Mouse (Mus musculus) neutrophil, adult 5-6 weeks (primary cell): ENCODE measurements around the gene Ryk. TPM values are rescaled to one million over a fixed set of nuclear protein-coding genes. Genes with fewer than 3 reads are reported as not detected.

ENCODE experiments used
- ATAC-seq: fragments of 151-379, 151-347 bp; 2 replicates; pipeline ENCODE4 v1.8.0; 2017; ENCODE audit warnings: mild to moderate bottlenecking, moderate TSS enrichment; ENCODE audit not compliant: insufficient number of reproducible peaks, poor library complexity, low FRiP score, severe bottlenecking; ENCODE audit errors: extremely low read depth
- total RNA-seq: library from RNA; stranded (forward); fragments of 200-1000 nt; gene quantifications from 2 replicates; pipeline ENCODE4 v1.2.3, GENCODE M21; 2017

The Ryk gene
- total RNA-seq, 1 experiment from 2014 or later: not detected

DNA sequence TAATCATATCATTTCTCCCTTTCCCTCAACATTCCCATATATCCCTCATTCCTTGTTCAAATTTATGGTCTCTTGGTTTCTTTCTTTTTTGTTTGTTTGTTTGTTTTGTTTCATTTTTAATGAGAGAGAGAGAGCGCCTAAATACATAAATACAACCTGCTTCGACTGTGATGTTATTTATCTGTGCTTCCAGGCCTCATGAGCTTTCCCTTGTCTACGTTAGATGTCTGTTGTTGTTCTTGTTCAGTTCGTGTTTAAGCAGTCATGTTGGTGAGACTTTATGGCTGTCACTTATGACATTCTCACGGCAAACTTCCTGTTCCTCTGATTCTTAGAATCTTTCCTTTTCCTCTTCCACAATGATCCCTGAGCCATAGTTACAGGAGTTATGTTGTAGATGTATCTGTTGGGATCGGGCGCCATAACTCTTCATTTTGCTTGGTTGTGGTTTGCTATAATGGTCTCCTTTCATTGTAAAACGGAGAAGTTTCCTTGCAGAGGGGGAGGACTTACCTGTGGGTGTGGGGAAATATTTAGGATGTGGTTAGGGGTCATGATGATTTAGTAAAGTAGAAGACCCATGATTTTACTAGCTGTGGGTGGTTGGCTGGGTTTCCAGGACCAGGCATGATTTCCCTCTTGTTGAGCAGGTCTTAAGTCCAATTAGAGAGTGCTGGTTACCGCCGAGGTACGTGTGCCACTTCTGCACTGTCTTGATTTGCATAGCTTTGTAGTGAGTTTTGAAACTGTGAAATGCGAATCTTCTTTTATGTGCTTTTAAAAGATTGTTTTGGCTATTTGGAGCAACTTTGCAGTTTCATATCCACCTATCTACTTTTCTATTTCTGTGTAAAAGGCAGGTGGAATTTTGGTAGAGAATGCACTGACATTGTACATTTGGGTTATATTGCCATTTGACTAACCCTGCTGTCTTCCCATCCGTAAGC, 17.6 kb downstream of the Ryk start:
- no peak for ATAC-seq

DNA sequence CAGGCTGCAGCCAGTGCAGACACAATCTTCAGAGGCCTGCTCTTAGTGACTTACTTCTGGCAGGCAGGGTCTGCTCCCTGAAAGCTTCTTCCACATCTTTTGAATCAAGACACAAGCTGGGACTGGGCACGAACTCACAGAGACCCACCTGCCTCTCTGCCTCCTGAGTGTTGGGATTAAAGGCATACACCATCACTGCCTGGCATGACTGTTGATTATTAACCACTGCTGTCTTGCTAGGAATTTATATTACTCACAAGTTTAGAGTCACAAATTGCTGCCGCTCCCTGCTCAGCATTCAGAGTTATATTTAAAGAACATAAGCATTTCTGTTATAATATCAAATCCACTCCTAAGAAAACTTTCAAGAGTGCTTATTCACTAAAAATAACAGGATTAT, 23.1 kb downstream of the Ryk start:
- no peak for ATAC-seq

DNA sequence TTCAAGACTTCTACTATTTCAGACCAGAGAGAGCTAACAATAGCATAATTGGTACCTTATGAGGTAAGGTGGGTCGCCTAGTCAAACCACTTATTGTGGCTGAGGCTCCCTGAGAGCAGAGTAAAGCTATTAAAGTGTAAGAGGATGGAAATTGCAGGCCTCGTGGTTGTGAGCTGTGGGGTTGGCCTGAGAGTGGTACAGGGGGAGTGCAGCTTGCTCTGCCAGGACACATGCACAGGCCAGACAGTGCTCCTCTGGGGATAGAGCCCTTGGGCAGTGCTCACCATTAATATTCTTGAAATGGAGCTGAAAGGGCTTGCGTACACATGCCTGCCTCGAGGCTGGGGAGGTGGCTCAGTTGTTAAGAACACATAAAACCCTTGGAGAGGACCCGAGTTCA, 23.6 kb downstream of the Ryk start:
- ATAC-seq: no peak

DNA sequence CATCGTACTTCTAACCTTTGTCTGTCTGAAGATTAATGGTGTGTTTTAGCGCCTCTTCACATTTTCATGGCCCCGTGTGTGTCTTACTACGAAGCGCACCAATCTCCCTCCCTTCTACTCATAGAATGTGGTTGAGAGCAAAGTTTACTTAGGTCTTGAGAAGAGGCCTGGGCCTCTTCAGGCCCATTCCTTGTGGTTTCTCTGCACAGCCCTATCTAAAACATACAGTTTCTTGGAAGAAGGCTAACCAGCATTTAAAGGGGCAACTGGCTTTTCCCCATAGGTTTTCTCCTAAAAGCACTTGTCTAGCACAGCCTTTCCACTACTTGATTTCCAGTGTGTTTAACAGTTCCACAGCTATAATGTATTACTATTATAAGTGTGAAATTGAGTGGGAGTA, 24.7 kb downstream of the Ryk start:
- no peak for ATAC-seq

DNA sequence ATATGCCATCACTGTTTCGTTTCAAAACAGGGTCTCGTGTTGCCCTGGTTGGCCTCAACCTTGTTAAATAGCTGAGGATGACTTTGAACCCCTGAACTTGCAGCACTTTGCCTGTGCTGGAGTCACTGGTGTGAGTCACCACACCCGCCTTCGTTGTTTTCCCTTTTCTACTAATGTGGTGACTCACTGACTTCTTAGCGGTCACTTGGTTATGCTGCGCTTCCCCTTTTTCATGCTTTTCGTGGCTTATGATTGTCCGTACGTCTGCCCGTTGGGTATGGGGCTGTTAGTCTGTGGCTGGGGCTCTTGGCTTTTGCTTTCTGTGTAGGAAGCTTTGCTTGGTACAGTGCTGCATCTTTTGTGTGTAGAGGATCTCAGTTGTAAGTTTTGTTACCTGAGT, 25.2 kb downstream of the Ryk start:
- no peak for ATAC-seq

DNA sequence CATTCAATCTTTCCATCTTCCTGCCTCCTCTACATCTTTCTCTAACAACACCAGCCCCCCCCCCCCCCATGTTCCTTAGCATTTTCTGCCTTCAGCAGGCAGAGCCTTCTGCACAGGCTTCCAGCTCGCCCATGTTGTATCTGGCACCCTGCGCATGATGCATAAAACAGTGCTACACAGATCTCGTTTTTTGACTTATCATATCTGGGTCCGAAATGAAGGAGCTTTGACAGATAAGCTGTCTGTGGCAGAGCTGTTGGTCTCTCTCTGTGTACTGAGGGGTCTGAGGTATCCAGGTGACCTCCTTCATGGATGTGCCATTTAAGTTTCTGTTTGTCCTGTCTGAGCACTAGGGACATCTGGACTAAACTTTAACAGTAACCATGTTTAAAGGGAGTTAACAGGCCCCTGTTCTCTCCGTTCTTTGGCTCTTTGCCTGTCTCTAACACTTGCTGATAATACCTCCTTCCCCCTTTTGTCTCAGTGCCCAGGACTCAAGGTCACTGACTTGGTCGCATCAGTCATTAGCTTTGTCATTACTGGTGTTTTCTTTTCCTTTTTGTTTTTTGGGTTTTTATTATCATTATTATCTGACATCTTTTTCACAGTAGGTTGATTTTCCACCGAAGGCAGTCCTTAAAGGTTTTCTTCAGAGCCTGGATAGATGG, 26.2 kb downstream of the Ryk start:
- no peak for ATAC-seq

DNA sequence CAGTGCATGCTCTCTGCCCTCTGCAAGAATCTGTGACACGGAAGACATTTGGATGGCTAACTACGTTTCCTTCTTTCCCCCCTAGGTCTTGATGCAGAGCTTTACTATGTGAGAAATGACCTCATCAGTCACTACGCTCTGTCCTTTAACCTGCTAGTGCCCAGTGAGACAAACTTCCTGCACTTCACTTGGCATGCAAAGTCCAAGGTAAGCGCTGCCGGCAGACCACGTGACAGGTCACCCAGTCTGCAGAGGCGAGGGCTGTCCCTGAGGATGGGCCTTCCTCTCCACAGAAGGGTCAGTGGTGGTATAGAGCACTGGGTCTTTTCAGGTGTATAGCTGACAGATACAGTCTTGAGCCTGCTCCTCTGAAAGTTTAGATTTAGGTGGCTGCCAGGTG, 27.1 kb downstream of the Ryk start:
- no peak for ATAC-seq

DNA sequence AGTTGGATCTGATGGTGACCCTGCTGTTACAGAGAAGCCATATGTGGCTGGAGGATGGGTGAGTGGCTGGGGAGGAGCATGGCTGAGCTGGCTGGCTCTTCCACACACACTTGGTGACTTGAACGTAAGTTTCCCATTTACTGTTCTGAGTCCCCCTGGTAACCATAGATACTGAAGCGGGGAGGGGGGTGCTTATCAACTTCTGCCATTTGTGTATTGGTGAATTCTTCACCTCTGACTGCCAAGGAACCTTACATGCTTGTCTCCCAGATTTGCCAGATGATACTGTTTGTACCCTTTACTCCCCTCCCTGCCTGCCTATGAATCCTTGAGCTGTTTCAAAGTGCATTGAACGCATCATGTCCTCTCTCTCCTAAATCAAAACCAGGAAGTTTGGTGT, 27.5 kb downstream of the Ryk start:
- no peak for ATAC-seq

DNA sequence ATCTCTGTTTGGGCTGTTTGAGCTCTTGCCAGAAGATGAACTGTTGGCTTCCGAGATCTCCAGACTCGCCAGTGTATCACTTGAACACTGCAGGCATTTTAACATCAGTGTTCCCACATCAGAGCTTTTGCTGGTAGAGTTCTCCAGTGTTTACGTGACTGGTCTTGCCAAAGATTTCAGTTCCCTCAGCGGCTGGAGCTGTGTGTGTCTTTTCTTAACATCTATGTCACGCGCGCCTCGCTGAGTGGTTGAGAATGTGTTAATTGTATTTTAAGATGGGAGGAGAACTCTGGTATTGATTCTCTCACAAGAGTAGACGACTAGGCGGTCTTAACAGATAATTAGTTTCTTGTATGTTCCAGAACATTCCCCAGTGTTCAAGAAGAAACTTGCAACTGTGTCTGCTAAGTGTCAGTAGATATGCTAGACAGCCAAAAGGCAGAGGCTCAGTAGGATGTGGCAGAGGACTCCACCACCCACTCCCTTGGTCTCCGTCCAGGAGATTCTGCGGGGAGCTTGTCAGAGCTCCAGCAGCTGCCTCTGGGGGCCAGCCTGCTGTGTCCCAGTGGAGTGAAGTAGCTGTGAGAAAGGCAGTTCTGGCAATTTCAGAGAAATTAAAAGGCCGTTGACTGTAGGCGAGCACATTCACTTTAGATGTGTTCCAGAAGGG, 29.3 kb downstream of the Ryk start:
- ATAC-seq: no peak

DNA sequence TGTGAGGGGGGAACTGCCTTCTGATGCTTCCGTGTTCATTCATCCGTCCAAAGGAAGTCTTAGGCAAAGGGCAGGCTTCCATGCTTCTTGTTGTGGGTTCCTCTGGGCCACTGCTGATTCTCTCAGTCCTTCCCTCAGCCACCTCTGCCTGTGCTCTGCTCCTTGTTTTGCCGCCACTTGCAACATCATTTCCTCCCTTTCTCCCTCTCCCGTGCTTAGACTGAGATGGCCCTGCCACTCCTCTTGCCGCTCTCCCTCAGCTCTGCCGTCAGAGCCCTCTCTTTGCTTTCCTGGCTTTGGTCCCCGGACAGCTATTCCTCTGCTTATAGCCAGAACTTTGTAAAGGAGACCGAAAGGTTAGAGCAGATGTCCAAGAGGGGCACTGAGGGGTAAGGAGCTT, 30.2 kb downstream of the Ryk start:
- no peak for ATAC-seq

DNA sequence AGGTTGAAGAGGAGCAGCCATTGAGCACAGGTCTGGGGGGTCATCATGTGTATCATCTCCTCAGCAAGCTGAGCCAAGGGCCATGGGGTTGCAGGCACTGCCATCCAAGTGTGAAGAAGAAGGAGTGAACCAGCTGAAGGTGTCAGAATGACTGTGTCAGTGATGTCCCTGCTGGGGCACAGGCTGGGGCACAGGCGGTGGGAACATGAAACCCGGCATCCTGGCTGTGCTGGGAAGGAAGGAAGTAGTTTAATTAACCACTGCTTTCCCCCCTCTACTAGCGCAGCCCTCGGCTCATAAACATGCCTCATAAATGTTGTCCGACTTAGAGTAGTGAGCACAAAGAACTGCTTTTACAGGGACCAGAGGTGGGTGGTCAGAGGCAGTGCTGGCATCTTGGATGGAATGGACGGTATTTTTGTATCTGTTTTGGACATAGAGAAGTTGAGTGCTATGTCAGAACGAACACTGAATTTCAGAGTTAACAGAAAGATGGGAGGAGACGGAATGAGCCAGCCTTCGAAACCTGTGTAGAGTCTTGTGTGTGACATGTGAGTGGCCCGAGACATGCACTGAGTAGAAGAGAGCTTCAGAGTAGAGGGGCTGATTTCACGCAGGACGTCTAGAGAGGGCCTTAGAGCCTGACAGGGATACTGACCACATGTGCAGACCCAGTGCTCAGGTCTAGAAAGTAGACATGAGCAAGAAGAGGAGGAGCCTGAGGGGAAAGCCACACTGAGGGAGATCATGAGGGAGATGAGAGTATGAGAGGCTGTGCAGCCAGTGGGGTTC, 31.4 kb downstream of the Ryk start:
- ATAC-seq: no peak

DNA sequence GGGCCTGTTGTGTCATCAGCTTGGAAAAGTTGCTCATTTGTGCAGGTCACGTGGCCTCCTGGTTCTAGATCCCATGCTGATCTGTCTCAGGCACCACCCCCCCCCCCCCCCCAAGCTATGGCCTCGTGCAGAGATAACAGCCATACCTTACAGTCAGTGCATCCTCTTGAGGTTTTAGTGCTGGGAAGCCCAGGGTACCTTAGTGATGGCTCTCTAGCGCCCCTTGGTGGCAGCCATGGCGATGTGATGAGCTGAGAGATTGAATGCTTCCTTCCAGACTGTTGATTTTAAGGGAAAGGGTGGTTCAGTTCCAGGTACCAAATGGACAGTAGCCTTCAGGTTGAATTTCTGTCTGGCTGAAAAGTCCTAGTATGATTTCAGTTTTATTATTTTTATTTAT, 32.2 kb downstream of the Ryk start:
- ATAC-seq: 0 out of 2 replicates have a peak, but pooled peaks have one; percentile 28

DNA sequence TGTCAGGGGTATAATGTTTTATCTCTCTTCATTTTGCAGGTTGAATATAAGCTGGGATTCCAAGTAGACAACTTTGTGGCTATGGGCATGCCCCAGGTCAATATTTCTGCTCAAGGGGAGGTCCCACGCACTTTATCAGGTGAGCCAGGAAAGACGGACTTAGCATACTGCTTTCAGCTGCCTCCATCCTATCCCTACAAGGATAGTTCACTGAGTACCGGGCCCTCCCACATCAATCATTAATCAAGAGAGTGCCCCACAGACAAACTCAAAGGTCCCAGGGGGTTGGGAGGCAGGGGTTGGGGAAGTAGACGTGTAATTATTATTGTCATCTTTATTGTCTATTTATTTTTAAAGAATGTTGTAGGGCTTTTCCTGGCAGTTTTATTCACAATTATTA, 32.8 kb downstream of the Ryk start:
- no peak for ATAC-seq

DNA sequence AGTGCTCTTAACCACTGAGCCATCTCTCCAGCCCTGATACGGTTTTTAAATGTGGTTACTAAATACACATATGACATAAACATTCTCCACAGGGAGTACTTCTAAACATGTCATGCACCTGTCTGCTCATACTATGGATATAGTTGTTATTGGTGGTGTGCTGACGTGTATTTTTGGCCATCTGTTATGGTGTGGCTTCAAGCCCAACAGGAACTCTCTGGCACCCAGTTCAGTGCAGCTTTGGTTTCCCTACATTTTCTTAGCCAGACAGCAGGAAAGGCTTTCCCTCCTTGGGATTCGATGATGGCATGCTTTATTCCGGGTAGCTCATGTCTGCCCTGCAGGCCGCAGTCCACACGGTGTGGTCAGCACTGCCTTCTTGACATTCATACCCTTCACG, 33.7 kb downstream of the Ryk start:
- no peak for ATAC-seq

DNA sequence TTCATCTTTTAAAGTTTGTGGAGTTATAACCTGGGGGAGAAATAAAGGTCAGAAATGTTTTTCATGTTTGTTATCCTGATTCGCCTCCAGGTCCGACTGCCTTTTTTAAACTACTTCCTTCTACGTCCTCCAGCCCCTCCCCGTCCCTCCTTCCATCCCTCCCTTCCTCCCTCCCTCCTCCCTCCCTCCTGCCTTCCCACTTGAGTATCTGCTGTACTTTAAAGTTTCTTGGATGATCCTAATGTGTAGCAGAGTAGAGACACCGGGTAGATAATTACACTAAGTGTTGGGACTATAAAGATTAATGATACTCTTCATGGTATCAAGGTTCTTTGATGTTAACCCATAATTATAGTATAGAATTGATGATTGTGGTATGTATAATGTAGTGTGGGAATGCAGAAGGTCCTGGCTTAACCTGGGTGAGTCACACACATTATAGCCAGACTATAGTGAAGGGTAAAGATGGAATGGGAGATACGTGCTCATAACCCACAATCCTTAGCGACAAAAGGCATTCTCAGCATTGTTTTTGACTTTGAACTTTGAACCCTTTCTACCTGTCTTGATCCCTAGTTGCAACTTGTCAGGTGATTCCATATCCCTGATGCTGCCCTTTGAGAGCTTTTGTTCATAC, 41.5 kb downstream of the Ryk start:
- ATAC-seq: no peak

DNA sequence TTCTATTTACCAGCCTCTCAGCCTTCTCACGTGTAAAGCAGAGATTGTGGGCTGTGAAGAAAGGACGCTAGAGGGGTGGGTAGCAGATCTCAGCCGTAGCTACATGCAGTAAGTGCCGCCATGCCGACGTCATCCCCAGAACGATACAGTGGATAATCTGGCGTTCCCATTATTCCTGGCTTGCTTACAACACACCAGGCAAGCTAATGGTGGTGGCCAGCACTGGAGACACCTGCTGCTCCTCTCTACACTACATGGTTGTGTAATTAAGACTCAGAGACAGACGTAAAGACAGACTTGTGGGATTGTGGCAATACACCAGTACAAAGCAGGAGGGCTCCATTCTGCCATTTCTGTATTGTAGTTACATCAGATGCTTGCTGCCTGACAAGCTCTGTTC, 43.2 kb downstream of the Ryk start:
- ATAC-seq: no peak

DNA sequence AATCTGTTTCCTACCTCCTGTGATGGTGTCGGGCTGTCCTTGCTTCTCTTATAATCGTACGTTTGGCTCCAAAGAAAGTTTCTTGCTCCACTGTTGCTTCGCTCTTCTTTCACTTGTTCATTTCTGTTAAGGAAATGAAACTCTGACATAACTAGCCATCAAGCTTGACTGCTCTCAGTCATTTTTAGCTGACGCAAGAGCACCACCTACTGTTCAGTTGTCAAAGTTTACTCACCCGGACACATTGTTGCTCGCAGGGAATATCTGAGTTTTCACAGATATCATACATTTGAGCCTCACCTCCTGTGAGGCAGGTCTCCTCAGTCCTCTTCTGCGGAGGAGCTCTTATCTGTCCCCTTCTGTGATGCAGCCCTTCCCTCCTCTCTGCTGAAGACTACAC, 44.8 kb downstream of the Ryk start:
- peak; percentile 73 for ATAC-seq

DNA sequence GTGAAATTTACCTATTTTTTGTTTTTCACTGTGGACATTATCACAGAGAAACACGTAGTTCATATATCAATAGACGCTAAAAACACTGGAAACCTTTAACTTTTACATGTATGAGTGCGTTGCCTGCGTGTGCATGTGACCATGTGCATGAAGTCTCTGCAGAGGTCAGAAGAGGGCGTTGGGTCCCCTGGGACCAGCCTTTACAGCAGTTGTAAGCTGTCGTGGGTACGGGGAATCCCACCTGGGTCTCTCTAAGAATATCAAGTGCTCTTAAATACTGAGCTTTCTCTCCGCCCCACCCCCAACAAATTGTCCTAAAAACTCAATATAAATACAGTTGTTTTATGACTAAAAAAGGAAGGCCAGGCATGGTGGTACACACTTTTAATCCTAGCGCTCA, 50.0 kb downstream of the Ryk start:
- no peak for ATAC-seq

DNA sequence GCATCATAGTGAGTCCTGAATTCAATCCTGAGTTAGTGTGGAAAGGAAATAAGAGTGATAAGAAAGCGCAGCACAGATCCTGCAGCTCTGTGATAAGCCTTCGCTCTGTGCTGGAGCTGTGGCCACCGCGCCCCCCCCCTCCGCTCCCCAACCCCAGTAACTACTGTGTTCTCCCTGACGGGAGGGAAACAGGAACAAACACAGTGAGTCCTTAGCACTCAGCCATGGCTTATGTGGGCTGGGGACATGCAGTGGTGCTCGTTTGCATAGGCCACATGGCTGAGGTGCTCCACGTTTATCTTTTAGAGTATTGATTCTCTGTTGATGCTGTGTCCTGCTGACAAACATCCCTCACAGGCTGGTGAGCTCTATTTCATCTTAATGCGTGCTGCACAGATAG, 55.4 kb downstream of the Ryk start:
- ATAC-seq: no peak
